ENCODE assay signal across 12 mouse cellular contexts in the genomic region with DNA sequence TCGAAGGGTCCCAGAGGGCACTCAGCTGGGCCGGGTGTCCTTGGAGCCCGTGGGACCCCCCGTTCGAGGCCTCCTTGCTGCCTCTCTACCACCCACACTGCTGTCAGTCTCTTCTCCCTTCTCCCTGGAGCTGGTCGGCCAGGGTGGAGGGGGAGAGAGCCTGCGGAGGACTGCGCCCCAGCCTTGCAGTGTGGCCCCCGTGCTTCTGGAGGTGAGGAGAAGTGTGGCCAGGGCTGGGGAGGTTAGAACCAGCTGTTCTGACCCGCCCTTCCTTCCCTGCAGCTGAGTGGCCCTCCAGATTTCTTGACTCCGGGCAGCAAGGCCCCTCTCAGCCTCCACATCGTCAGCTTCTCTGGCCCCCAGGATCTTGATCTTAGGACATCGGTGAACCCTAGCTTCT. TPM values are rescaled to one million over a fixed set of nuclear protein-coding genes. Genes with fewer than 3 reads are reported as not detected.
DNase-seq lines count a peak whose midpoint lies in the region; ATAC-seq and TF ChIP-seq lines count a peak whose summit lies in the region.
"Had no signal": no experiment of that assay in that cellular context is flagged by ENCODE, and none has a peak within 500 bp of the region (broad histone marks: within the 10 kb centered on the region; RNA-seq: fewer than 3 reads in every experiment).

No protein-coding gene starts in this region.

- TF ChIP-seq EP300 in stomach, postnatal 0 days (optimal IDR thresholded peaks at IDR 0.05): no peak

- WGBS in heart, embryonic 11.5 days (ENCODE audit: insufficient replicate concordance): 67% methylated on average over 13 of the region's 13 CpGs
- 66% methylated on average over 13 of the region's 13 CpGs for WGBS in intestine, postnatal 0 days
- 60% methylated on average over 11 of the region's 13 CpGs for WGBS in stomach, postnatal 0 days

- H3K4me1 ChIP-seq in heart, embryonic 11.5 days (ENCODE audit: control insufficient read depth, insufficient read depth, low read length): peaks cover 36% of the 10 kb centered on the region
- H3K4me1 ChIP-seq in megakaryocyte, embryonic 14.5 days: peaks cover 94% of the 10 kb centered on the region
- no peaks in the 10 kb centered on the region; the same call in 1 of the 2 replicates for H3K4me1 ChIP-seq in intestine, postnatal 0 days (replicated peaks; ENCODE audit: control insufficient read depth, insufficient read depth, low read length)
- H3K4me1 ChIP-seq in stomach, postnatal 0 days (replicated peaks; ENCODE audit: control insufficient read depth, insufficient read depth): no peaks in the 10 kb centered on the region; the same call in 1 of the 2 replicates

- no peak overlapping the region for H3K4me2 ChIP-seq in heart, embryonic 11.5 days
- H3K4me2 ChIP-seq in intestine, postnatal 0 days (replicated peaks; ENCODE audit: low read depth): no peak overlapping the region
- no peak overlapping the region for H3K4me2 ChIP-seq in stomach, postnatal 0 days (replicated peaks; ENCODE audit: low read depth)
- H3K4me2 ChIP-seq: kidney, embryonic 15.5 days had no signal

- H3K27ac ChIP-seq in heart, embryonic 11.5 days (ENCODE audit: low read depth, low read length): no peak overlapping the region
- no peak overlapping the region for H3K27ac ChIP-seq in intestine, postnatal 0 days (ENCODE audit: low read depth, low read length)
- H3K27ac ChIP-seq in stomach, postnatal 0 days (replicated peaks): peak overlapping the region; percentile 30; the same call in 1 of the 2 replicates
- H3K27ac ChIP-seq: hindbrain, postnatal 0 days; kidney, embryonic 15.5 days had no signal

- H3K9ac ChIP-seq in heart, embryonic 11.5 days (ENCODE audit: low read depth, low read length): peak overlapping the region; percentile 49; the same call in 1 of the 2 replicates
- H3K9ac ChIP-seq in intestine, postnatal 0 days (ENCODE audit: low read depth, low read length): 0 out of 2 replicates have a peak overlapping the region, but pooled peaks have one; percentile 8
- no peak overlapping the region for H3K9ac ChIP-seq in stomach, postnatal 0 days (ENCODE audit: low read length)
- H3K9ac ChIP-seq: kidney, embryonic 15.5 days had no signal

- H3K4me3 ChIP-seq in heart, embryonic 11.5 days (ENCODE audit: low read depth, low read length): no peak overlapping the region
- H3K4me3 ChIP-seq in megakaryocyte, embryonic 14.5 days (replicated peaks): peak overlapping the region; percentile 48
- H3K4me3 ChIP-seq in intestine, postnatal 0 days (ENCODE audit: low read depth, low read length): no peak overlapping the region
- H3K4me3 ChIP-seq in stomach, postnatal 0 days (ENCODE audit: low read depth, low read length): no peak overlapping the region
- H3K4me3 ChIP-seq: kidney, embryonic 15.5 days had no signal

- no peak for ATAC-seq in heart, embryonic 11.5 days (replicated peaks; ENCODE audit: insufficient number of reproducible peaks, low FRiP score, low TSS enrichment)
- no peak for ATAC-seq in megakaryocyte, adult 5-6 weeks (ENCODE audit: poor library complexity, severe bottlenecking)
- ATAC-seq in intestine, postnatal 0 days: no peak
- ATAC-seq in stomach, postnatal 0 days (ENCODE audit: low FRiP score, low TSS enrichment): no peak
- ATAC-seq: activated CD4-positive, CD25-positive, alpha-beta regulatory T cell, adult 4 months; hindbrain, postnatal 0 days had no signal

- no peaks in the 10 kb centered on the region for H3K27me3 ChIP-seq in heart, embryonic 11.5 days (ENCODE audit: control insufficient read depth, insufficient read depth, low read length)
- peaks cover 10% of the 10 kb centered on the region for H3K27me3 ChIP-seq in megakaryocyte, embryonic 14.5 days (replicated peaks)
- H3K27me3 ChIP-seq in intestine, postnatal 0 days (replicated peaks; ENCODE audit: control insufficient read depth, insufficient read depth, low read length): no peaks in the 10 kb centered on the region
- H3K27me3 ChIP-seq in stomach, postnatal 0 days (ENCODE audit: control insufficient read depth, insufficient read depth, low read length): no peaks in the 10 kb centered on the region
- H3K27me3 ChIP-seq: kidney, embryonic 15.5 days had no signal

- DNase-seq in heart, adult 8-10 months (ENCODE audit: low spot score): no peak
- DNase-seq in stomach, postnatal 0 days (ENCODE audit: low spot score): no peak
- DNase-seq in layer of hippocampus, adult 18-20 months (ENCODE audit: low spot score in 2 of 2): no peak
- DNase-seq: cerebellum, adult 11 months; thymus, adult 18-20 months had no signal

- H3K36me3 ChIP-seq in heart, embryonic 11.5 days (ENCODE audit: control insufficient read depth, insufficient read depth, low read length): no peaks in the 10 kb centered on the region
- peaks cover 27% of the 10 kb centered on the region for H3K36me3 ChIP-seq in megakaryocyte, embryonic 14.5 days (replicated peaks; ENCODE audit: low read length)
- H3K36me3 ChIP-seq in intestine, postnatal 0 days (ENCODE audit: control insufficient read depth, insufficient read depth): no peaks in the 10 kb centered on the region
- no peaks in the 10 kb centered on the region for H3K36me3 ChIP-seq in stomach, postnatal 0 days (ENCODE audit: control insufficient read depth, insufficient read depth, low read length)
- H3K36me3 ChIP-seq: kidney, embryonic 15.5 days had no signal

- H3K9me3 ChIP-seq in heart, embryonic 11.5 days (replicated peaks; ENCODE audit: control insufficient read depth, low read length): no peaks in the 10 kb centered on the region
- no peaks in the 10 kb centered on the region for H3K9me3 ChIP-seq in megakaryocyte, embryonic 14.5 days
- H3K9me3 ChIP-seq in intestine, postnatal 0 days (ENCODE audit: control insufficient read depth): no peaks in the 10 kb centered on the region
- H3K9me3 ChIP-seq in stomach, postnatal 0 days (ENCODE audit: control insufficient read depth, low read length): no peaks in the 10 kb centered on the region
- H3K9me3 ChIP-seq: kidney, embryonic 15.5 days had no signal

- TF ChIP-seq CTCF in intestine, postnatal 0 days (IDR thresholded peaks at IDR 0.05; ENCODE audit: low read depth): no peak
- TF ChIP-seq CTCF in stomach, postnatal 0 days (IDR thresholded peaks at IDR 0.05; ENCODE audit: low read depth): no peak

RNA-seq across cellular contexts. Expression of a gene that starts 3.6 kb away (rescaled TPM):
- 1.8 and 2.1 TPM in 2 replicates for polyA plus RNA-seq in heart, embryonic 11.5 days (2014; fragmentation: Nextera tagmentation; extraction: Ambion mirVana)
- total RNA-seq in heart, adult 8-10 months (2022): not detected
- 4.1 and 5.4 TPM in 2 replicates for polyA plus RNA-seq in megakaryocyte, embryonic 14.5 days (2012; ENCODE audit: insufficient read depth, low replicate concordance)
- 1.4 and 1.5 TPM in 2 replicates for total RNA-seq in megakaryocyte, adult 5-6 weeks (2015)
- total RNA-seq in megakaryocyte, adult 5-6 weeks (2017): 0.22 TPM in 1 of 2 replicates, not detected in the other
- 3.2 and 4.6 TPM in 2 replicates for polyA plus RNA-seq in intestine, postnatal 0 days (2015; fragmentation: Nextera tagmentation; extraction: Ambion mirVana)
- 8.0 and 8.2 TPM in 2 replicates for polyA plus RNA-seq in stomach, postnatal 0 days (2015; fragmentation: Nextera tagmentation; extraction: Ambion mirVana)
- total RNA-seq in layer of hippocampus, adult 18-20 months (2021): 1 to 10 TPM in 1 of 2 experiments, not detected in 1; 1.4 TPM

RNA-seq across cellular contexts. Expression of a gene that starts 7.9 kb away (rescaled TPM):
- polyA plus RNA-seq in heart, embryonic 11.5 days (2014; fragmentation: Nextera tagmentation; extraction: Ambion mirVana): 0.20 and 0.27 TPM in 2 replicates
- 10 to 100 TPM; 12.0 to 18.5 (median 16.6) TPM for total RNA-seq in heart, adult 8-10 months (2022)
- 0.38 and 0.40 TPM in 2 replicates for polyA plus RNA-seq in megakaryocyte, embryonic 14.5 days (2012; ENCODE audit: insufficient read depth, low replicate concordance)
- 0.07 TPM in 1 of 2 replicates, not detected in the other for total RNA-seq in megakaryocyte, adult 5-6 weeks (2015)
- total RNA-seq in megakaryocyte, adult 5-6 weeks (2017): 0.11 TPM in 1 of 2 replicates, not detected in the other
- 0.12 and 0.20 TPM in 2 replicates for polyA plus RNA-seq in intestine, postnatal 0 days (2015; fragmentation: Nextera tagmentation; extraction: Ambion mirVana)
- 0.28 and 0.36 TPM in 2 replicates for polyA plus RNA-seq in stomach, postnatal 0 days (2015; fragmentation: Nextera tagmentation; extraction: Ambion mirVana)
- under 1 TPM; 0.15 to 0.22 TPM for total RNA-seq in layer of hippocampus, adult 18-20 months (2021)

RNA-seq across cellular contexts. Expression of a gene that starts 22.3 kb away (rescaled TPM):
- 4.4 and 4.6 TPM in 2 replicates for polyA plus RNA-seq in heart, embryonic 11.5 days (2014; fragmentation: Nextera tagmentation; extraction: Ambion mirVana)
- under 1 TPM in 2 of 4 experiments, not detected in 2; 0.33 to 0.56 TPM for total RNA-seq in heart, adult 8-10 months (2022)
- polyA plus RNA-seq in megakaryocyte, embryonic 14.5 days (2012; ENCODE audit: insufficient read depth, low replicate concordance): 10.5 and 10.9 TPM in 2 replicates
- total RNA-seq in megakaryocyte, adult 5-6 weeks (2015): 7.4 and 7.5 TPM in 2 replicates
- 3.6 and 6.3 TPM in 2 replicates for total RNA-seq in megakaryocyte, adult 5-6 weeks (2017)
- polyA plus RNA-seq in intestine, postnatal 0 days (2015; fragmentation: Nextera tagmentation; extraction: Ambion mirVana): 1.4 and 3.0 TPM in 2 replicates
- 1.9 and 2.7 TPM in 2 replicates for polyA plus RNA-seq in stomach, postnatal 0 days (2015; fragmentation: Nextera tagmentation; extraction: Ambion mirVana)
- total RNA-seq in layer of hippocampus, adult 18-20 months (2021): 1 to 10 TPM; 1.5 to 1.6 TPM

RNA-seq across cellular contexts. Expression of a gene that starts 23.5 kb away (rescaled TPM):
- 55.7 and 59.7 TPM in 2 replicates for polyA plus RNA-seq in heart, embryonic 11.5 days (2014; fragmentation: Nextera tagmentation; extraction: Ambion mirVana)
- total RNA-seq in heart, adult 8-10 months (2022): 10 to 100 TPM; 28.3 to 31.4 (median 29.3) TPM
- polyA plus RNA-seq in megakaryocyte, embryonic 14.5 days (2012; ENCODE audit: insufficient read depth, low replicate concordance): 188 and 650 TPM in 2 replicates
- 42.2 and 61.8 TPM in 2 replicates for total RNA-seq in megakaryocyte, adult 5-6 weeks (2015)
- 110 and 165 TPM in 2 replicates for total RNA-seq in megakaryocyte, adult 5-6 weeks (2017)
- polyA plus RNA-seq in intestine, postnatal 0 days (2015; fragmentation: Nextera tagmentation; extraction: Ambion mirVana): 74.0 and 84.2 TPM in 2 replicates
- polyA plus RNA-seq in stomach, postnatal 0 days (2015; fragmentation: Nextera tagmentation; extraction: Ambion mirVana): 35.5 and 40.2 TPM in 2 replicates
- total RNA-seq in layer of hippocampus, adult 18-20 months (2021): 10 to 100 TPM; 46.6 to 50.4 TPM

RNA-seq across cellular contexts. Expression of a gene that starts 25.5 kb away (rescaled TPM):
- 86.4 and 228 TPM in 2 replicates for polyA plus RNA-seq in heart, embryonic 11.5 days (2014; fragmentation: Nextera tagmentation; extraction: Ambion mirVana)
- total RNA-seq in heart, adult 8-10 months (2022): 10 to 100 TPM; 21.6 to 33.8 (median 30.0) TPM
- polyA plus RNA-seq in megakaryocyte, embryonic 14.5 days (2012; ENCODE audit: insufficient read depth, low replicate concordance): 244 and 373 TPM in 2 replicates
- 415 and 463 TPM in 2 replicates for total RNA-seq in megakaryocyte, adult 5-6 weeks (2015)
- 386 and 405 TPM in 2 replicates for total RNA-seq in megakaryocyte, adult 5-6 weeks (2017)
- 290 and 312 TPM in 2 replicates for polyA plus RNA-seq in intestine, postnatal 0 days (2015; fragmentation: Nextera tagmentation; extraction: Ambion mirVana)
- polyA plus RNA-seq in stomach, postnatal 0 days (2015; fragmentation: Nextera tagmentation; extraction: Ambion mirVana): 344 and 360 TPM in 2 replicates
- 1 to 10 TPM; 7.7 to 8.3 TPM for total RNA-seq in layer of hippocampus, adult 18-20 months (2021)
